Mouse (Mus musculus): ENCODE data around the gene Pkd2l1.

Pkd2l1 gene

DNA sequence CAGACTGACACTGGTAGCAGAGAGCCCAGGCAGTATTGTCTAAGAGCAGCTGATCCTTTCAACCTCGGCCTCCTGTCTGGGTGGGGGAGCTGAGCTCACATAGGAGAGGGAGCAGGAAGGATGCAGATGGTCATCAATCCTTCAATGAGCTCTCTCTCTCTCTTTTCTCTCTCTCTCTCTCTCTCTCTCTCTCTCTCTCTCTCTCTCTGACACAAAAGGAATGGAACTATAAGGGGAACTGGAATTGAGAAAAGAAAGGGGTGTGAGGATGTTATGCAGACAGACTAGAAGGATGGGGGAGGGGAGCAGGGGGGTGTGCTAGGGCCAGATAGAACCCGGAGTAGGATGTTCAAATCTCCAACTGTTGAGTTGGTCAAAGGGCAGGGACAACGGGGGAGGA, at the start of gene Pkd2l1:
Gene Pkd2l1, minus strand, starts transcription at position 101 of the 400 bp plus-strand sequence.
- DNase-seq (ENCODE audit: inconsistent age in 2 of 2, low spot score in 1 of 2) = no peak

- DNase-seq (ENCODE audit: inconsistent age in 2 of 2, low spot score in 1 of 2) = no peak
Measured at GRCm38 (mm10) chr19:44238906-44239305, 46.7 kb upstream of the Pkd2l1 start.

DNA sequence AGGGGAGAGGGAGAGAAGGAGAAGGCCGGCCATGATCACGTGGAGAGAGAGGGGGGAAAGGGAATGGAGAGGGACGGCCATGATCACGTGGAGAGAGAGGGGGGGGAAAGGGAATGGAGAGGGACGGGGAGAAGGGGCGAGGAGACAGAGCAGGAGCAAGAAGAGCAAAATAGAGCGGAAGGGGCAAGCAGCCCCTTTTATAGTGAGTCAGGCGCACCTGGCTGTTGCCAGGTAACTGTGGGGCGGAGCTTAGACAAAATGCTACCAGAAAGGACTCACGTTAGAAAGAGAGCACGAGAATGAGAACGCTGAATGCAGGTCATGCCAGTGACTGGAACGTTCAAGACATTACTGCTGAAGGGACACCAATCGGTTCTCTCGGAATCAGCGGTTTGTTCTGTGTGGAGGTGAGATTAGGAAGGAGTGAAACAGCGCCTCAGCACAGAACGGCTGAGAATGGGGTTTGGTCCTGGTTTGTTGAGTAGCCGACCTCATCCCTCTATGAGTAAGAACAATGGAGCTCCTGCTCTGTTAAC, 45.3 kb upstream of the Pkd2l1 start:
- DNase-seq (ENCODE audit: inconsistent age in 2 of 2, low spot score in 1 of 2) = no peak

DNA sequence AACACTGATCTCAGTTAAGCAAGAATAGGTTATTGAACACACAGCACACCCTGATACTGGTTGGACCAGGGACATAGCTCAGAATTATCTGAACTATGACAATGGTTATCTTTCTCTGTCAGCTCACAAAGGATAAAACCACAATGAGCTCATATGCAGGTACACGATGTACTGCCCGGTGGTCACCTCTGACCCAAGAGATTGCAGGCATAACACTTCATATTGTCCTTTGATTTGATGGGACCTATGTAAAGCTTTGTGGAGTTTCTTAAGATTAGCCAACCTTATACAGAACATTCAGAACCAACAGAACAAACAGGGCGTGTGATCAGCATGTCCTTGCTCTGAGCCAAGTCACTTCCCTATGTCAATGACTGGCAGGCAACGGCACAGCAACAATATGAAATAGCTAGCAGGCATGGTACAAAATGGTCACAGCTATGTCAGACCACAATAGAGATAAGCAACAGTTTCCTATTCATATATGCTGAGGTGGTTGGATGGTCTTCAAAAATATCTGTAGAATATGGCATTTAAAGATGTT, 39.4 kb upstream of the Pkd2l1 start:
- no peak for DNase-seq (ENCODE audit: inconsistent age in 2 of 2, low spot score in 1 of 2)

- no peak for DNase-seq (ENCODE audit: inconsistent age in 2 of 2, low spot score in 1 of 2)
Measured at GRCm38 (mm10) chr19:44230212-44230611, 38.0 kb upstream of the Pkd2l1 start.

GRCm38 (mm10) chr19:44229776-44230175, 37.5 kb upstream of the Pkd2l1 start:
- no peak for DNase-seq (ENCODE audit: inconsistent age in 2 of 2, low spot score in 1 of 2)

GRCm38 (mm10) chr19:44225728-44226127, 33.5 kb upstream of the Pkd2l1 start:
- no peak for DNase-seq (ENCODE audit: inconsistent age in 2 of 2, low spot score in 1 of 2)

DNA sequence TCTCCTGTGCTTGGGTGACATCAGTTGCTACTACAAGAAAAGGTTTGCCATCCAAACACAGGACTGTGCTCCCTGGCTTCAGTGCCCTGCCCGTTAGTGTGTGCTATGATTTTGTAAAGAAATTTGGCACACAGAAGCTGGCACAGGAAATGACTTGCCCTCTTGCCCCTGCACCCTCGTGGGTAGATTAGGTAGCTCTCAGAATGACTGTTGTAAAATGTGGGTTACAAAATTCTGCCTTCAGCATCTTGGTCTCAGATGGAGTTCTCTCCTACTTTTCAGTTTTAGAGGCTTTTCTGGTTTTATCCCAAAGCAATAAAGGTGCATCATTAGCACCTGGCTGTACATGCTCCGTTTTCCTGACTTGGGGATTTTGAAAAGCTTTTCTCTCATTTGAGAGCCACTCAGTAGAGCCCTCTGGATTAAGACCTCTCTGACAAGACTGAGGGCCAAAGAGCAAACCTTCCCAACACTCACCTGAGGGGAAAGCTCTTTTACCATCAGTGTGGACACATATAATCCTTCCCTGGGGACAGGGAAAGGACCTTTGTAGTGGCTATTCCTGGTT, 25.8 kb upstream of the Pkd2l1 start:
- no peak for DNase-seq (ENCODE audit: inconsistent age in 2 of 2, low spot score in 1 of 2)

GRCm38 (mm10) chr19:44215255-44215654, 23.0 kb upstream of the Pkd2l1 start:
- DNase-seq (ENCODE audit: inconsistent age in 2 of 2, low spot score in 1 of 2) = no peak

GRCm38 (mm10) chr19:44207079-44207478, 14.8 kb upstream of the Pkd2l1 start:
- no peak for DNase-seq (ENCODE audit: inconsistent age in 2 of 2, low spot score in 1 of 2)

DNA sequence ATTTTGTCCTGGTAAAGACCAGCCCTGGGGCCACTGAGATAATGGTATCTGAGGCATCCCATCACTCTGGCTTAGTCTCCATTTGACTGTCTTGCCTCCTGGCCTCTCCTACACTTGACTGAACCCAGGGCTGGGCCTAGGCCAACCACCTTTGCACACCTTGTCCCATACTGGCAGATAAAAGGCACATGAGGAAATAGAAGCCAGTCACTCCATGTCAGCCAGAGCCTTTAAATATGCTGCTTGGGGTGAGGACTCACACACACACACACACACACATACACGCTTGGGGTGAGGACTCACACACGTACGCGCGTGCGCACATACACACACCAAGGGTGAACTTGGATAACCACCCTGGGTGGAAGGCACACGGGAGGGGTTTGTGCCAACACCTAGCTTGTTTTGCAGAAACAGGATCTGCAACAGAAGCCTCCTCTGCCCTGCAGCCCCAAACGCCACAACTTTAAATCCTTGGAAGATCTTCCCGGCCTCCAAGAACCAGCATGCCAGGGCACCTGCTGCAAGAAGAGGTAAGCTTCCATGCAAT, 10.8 kb upstream of the Pkd2l1 start, which contains the start of gene Scd3:
Gene Scd3, plus strand, starts transcription at position 255 of the 550 bp plus-strand sequence.
- no peak for DNase-seq (ENCODE audit: inconsistent age in 2 of 2, low spot score in 1 of 2)

DNA sequence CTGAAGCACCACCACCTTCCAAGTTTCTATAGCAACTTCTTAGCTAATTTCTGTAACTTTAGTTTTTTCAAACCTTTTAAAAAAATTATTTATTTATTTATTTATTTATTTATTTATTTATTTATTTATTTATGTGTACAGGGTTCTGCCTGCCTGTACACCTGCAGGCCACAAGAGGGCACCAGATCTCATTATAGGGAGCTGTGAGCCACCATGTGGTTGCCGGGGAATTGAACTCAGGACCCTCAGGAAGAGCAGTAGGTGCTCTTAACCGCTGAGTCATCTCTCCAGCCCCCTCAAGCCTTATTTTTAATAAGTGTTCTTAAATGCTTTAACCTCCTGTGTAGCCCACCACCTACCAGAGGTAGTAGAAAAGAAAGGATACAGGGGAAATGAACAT, 6.7 kb upstream of the Pkd2l1 start:
- DNase-seq (ENCODE audit: inconsistent age in 2 of 2, low spot score in 1 of 2) = peak; percentile 13 to 57

DNA sequence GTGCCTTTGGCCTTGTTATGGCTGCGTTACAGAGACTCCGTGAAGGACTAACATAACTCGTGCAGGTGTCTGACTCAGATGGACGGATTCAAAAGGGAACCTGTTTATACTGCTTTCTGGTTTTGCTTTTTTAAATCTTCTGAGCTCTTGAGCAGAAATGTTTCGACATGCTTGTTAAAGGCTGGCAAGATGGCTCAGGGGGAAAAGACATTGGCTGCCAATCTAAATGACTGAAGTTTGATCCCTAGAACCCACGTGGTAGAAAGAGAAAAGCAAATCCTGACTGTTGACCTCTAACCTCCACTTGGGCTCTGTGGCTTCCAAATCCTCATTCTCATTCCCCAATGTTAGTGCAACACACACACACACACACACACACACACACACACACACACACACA, 6.3 kb upstream of the Pkd2l1 start:
- DNase-seq (ENCODE audit: inconsistent age in 2 of 2, low spot score in 1 of 2) = no peak

DNA sequence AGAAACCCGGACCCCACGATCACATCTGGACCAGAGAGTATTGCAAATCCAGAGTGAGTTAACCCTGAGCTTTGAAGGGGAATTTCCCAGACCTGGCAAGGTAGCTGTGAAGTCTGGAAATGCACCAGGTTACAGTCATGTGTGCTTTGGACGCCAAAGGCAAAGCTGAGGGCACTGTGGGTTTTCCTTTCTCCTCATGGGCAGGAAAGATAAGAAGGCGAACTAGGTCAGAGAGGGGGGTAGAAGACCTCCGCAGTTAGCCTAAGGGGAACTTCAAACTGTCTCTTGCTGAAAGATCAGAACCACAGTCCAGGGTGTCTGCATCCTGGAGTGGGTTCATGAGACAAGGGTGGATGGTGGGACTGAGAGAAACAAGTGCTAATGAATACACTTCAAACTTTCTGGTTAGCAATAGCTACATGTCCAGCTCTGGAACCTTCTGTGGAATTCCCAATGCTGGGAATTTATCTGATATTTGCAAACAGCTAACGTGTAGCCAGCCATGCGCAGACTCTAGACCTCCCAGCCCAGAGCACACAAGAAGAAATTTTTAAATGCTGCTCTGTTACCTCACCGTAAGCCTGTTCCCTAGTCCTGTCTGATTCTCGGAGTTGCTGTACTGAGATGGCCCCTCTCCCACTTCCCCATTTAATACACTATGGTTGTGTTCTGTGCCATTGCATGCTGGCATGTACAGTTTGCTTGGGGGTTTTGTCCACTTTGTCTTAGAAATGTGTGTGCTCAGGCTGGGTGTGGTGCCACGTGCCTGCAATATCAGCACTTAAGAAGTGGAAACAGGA, 5.0 kb upstream of the Pkd2l1 start:
- DNase-seq (ENCODE audit: inconsistent age in 2 of 2, low spot score in 1 of 2) = no peak

GRCm38 (mm10) chr19:44195138-44195537, 2.9 kb upstream of the Pkd2l1 start:
- DNase-seq (ENCODE audit: inconsistent age in 2 of 2, low spot score in 1 of 2) = peak; percentile 58 to 87

GRCm38 (mm10) chr19:44193906-44194305, 1.7 kb upstream of the Pkd2l1 start:
- no peak for DNase-seq (ENCODE audit: inconsistent age in 2 of 2, low spot score in 1 of 2)

DNA sequence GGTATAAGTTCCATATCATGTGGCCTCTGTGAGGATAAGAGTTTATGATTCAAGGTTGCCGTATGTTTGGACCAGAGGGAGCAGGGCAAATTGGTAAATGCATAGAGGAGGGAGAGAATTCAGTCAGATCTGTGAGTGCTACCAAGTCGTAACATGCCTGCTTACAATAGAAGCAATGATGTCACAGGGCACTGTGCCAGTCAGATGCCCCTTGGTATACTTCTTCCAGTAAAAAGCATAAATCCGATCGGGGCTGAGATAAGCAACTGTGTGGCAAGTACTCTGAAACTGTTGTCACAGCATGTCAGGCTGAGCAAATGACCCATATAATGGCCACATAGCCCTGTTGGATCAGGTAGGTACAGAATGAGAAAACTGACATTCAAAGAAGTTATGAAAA, 3.2 kb downstream of the Pkd2l1 start:
- no peak for DNase-seq (ENCODE audit: inconsistent age in 2 of 2, low spot score in 1 of 2)

GRCm38 (mm10) chr19:44183968-44184367, 8.3 kb downstream of the Pkd2l1 start:
- DNase-seq (ENCODE audit: inconsistent age in 2 of 2, low spot score in 1 of 2) = no peak

DNA sequence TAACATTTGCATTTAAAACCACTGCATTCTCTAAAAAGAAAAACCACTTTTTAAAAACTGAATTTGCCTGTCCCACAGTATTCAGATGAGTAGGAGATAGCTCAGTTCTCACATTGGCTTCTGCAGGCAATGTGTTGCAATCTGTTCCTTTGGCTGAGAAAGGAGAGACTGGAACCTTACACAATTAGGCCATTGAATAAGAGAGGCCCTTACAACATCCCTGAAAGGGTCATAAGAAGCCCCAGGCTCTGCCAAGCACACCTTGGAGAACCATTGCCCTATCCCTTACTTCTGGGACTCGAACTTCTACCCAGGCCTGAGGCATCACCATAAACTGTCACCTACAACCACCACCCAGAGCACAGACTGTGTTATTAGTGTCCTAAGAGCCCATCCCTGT, 11.7 kb downstream of the Pkd2l1 start:
- peak in 1 of 2 experiments; percentile 44 for DNase-seq (ENCODE audit: inconsistent age in 2 of 2, low spot score in 1 of 2)

DNA sequence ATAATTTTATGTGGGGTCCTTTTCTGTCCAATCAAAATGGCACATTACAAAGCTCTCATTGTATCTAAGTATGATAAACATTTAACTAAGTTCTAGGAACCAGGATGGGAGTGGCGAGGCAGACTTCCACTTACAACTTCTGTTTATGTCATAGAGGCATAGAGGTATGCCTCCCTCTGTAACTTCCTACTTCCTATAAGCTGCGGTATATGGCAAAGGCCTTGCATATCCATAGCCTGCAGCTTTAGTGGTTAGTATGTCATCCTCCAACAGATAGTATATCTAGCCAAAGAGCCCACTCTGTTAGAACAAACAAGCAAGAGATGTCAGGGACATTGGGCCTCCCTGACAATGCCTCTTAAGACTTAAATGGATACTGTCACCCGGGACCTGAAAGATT, 15.5 kb downstream of the Pkd2l1 start:
- DNase-seq (ENCODE audit: inconsistent age in 2 of 2, low spot score in 1 of 2) = no peak

DNA sequence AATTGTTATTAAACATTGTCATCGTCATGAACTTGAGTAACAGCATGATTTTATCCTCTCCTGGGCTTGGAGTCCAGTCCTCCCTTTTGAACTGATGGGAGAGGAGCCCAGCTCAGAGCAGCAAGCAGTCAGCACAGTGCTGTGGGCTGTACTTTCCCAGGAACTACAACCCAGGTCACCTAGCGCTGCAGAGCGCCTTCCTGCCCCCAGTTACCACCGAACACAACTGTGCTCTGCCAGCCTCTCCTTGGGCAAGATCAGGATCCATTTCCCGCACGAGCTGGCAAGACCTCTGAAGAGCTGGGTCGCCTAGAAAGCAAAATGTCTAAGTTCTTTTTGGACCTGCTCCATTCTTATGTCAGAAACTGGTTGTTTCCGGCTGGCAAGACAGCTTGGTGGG, 17.4 kb downstream of the Pkd2l1 start:
- DNase-seq (ENCODE audit: inconsistent age in 2 of 2, low spot score in 1 of 2) = no peak

- peak in 1 of 2 experiments; percentile 41 for DNase-seq (ENCODE audit: inconsistent age in 2 of 2, low spot score in 1 of 2)
Measured at GRCm38 (mm10) chr19:44161515-44161914, 30.7 kb downstream of the Pkd2l1 start.
